Mouse (Mus musculus) hindlimb bud, embryonic 11.5 days (tissue): Measurements from ENCODE around the gene Gjd3.

Experiments used
- DNase-seq: peaks from one replicate; pipeline ENCODE4 v3.0.0-alpha.2; 2012; ENCODE audit warnings: low read depth, low spot score; ENCODE audit errors: extremely low spot score

The Gjd3 gene

GRCm38 (mm10) chr11:98981289-98981996 lies 1.4 kb downstream of the Gjd3 start:
- DNase-seq, result no peak

GRCm38 (mm10) chr11:98979356-98979755 lies 3.5 kb downstream of the Gjd3 start:
- no peak for DNase-seq

GRCm38 (mm10) chr11:98978526-98979148 lies 4.2 kb downstream of the Gjd3 start:
- DNase-seq, result no peak

- DNase-seq, result no peak
These were observed 7.7 kb downstream of the Gjd3 start for GRCm38 (mm10) chr11:98974871-98975719.

GRCm38 (mm10) chr11:98974213-98974612 lies 8.6 kb downstream of the Gjd3 start:
- DNase-seq, result no peak

- no peak for DNase-seq
These were observed 9.2 kb downstream of the Gjd3 start for GRCm38 (mm10) chr11:98973584-98973983.

- DNase-seq, result no peak
These were observed 9.9 kb downstream of the Gjd3 start for GRCm38 (mm10) chr11:98972801-98973360.

- no peak for DNase-seq
These were observed 10.6 kb downstream of the Gjd3 start for GRCm38 (mm10) chr11:98972215-98972614.

- no peak for DNase-seq
These were observed 11.3 kb downstream of the Gjd3 start for GRCm38 (mm10) chr11:98971316-98972031.

- no peak for DNase-seq
These were observed 12.5 kb downstream of the Gjd3 start for GRCm38 (mm10) chr11:98970191-98970925.

- no peak for DNase-seq
These were observed 13.3 kb downstream of the Gjd3 start for GRCm38 (mm10) chr11:98969496-98969927.

- DNase-seq, result no peak
These were observed 13.9 kb downstream of the Gjd3 start for GRCm38 (mm10) chr11:98968716-98969495.

- DNase-seq, result no peak
These were observed 14.7 kb downstream of the Gjd3 start for GRCm38 (mm10) chr11:98968079-98968478.

- DNase-seq, result no peak
These were observed 16.2 kb downstream of the Gjd3 start for GRCm38 (mm10) chr11:98966499-98967141.

GRCm38 (mm10) chr11:98965416-98966077 lies 17.3 kb downstream of the Gjd3 start:
- DNase-seq, result no peak

- no peak for DNase-seq
These were observed 18.0 kb downstream of the Gjd3 start for GRCm38 (mm10) chr11:98964616-98965415.

GRCm38 (mm10) chr11:98964201-98964615 lies 18.6 kb downstream of the Gjd3 start:
- DNase-seq, result no peak
